Mouse (Mus musculus) erythroblast, embryonic 14.5 days (primary cell): Measurements from ENCODE around the gene Bicra.

Experiments used
- GATA1 ChIP-seq: IDR thresholded peaks from 2 replicates; pipeline ENCODE4 v1.6.1; 2012; ENCODE audit warnings: low read length, inconsistent platforms, mixed read lengths
- TAL1 ChIP-seq: IDR thresholded peaks from 3 replicates; pipeline ENCODE4 v1.6.1; 2012; ENCODE audit warnings: low read length, inconsistent platforms, mixed read lengths

DNA sequence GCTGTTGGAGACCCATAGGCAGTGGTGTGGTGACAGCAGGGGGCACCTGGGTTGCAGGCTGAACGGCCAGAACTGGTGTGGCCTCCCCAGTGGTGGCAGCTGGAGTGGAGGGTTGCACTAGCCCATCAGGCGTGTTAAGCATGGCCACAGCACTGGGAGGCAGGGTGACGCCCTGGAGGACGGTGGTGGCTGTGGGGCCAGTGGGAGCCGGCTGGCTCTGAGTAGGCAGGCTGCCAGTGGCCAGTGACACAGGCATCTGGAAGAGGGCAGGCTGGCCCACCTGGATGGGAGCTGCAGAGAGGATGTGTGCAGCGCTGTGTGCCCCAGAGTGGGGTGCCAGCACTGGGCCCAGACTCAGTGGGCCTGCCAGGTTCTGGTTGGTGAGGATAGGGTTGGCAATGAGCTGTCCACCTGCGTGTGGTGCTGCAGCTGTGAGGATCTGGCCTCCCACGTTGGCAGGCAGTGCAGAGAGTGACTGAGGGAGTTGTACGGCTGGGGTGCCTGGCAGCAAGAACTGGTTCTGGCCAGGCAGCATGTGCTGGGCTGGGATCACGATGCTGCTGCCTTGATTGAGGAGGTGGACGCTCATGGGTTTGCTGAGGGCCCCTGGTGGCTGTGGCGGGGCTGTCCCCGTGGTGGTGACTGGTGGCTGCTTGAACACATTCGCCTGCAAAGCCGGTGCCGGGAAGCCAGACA, 59.9 kb downstream of the Bicra start:
- TF ChIP-seq TAL1 (no peak), GATA1 (no peak)
